Mouse (Mus musculus): ENCODE measurements around the gene A4galt. TPM values are rescaled to one million over a fixed set of nuclear protein-coding genes. Genes with fewer than 3 reads are reported as not detected.

A4galt gene
- total and polyA plus RNA-seq, 2 experiments from 2014 or later = 5.1 to 7.9 TPM

GRCm38 (mm10) chr15:83263405-83263804 lies 11.8 kb upstream of the A4galt start:
- no peak for TF ChIP-seq CTCF (IDR thresholded peaks at IDR 0.05)
- ATAC-seq (ENCODE audit: low FRiP score) = no peak

GRCm38 (mm10) chr15:83257906-83258305 lies 6.3 kb upstream of the A4galt start:
- no peak for ATAC-seq (ENCODE audit: low FRiP score)
- TF ChIP-seq CTCF (IDR thresholded peaks at IDR 0.05) = no peak

More at GRCm38 (mm10) chr15:83263405-83263804, 11.8 kb upstream of the A4galt start:
- Histone ChIP-seq H3K9me3 (ENCODE audit: low read length) (no peaks in the 10 kb centered on the region), H3K9ac (replicated peaks; ENCODE audit: low read length, poor library complexity, severe bottlenecking) (no peak overlapping the region), H3K27me3 (ENCODE audit: insufficient read depth, low read length) (no peaks in the 10 kb centered on the region), H3K4me1 (ENCODE audit: insufficient read depth, low read length) (no peaks in the 10 kb centered on the region), H3K4me2 (ENCODE audit: low read depth, low read length, poor library complexity, severe bottlenecking) (no peak overlapping the region), H3K36me3 (ENCODE audit: insufficient read depth, low read length) (no peaks in the 10 kb centered on the region), H3K27ac (ENCODE audit: low read depth, low read length) (no peak overlapping the region), H3K4me3 (ENCODE audit: low read depth, low read length) (no peak overlapping the region)
- no peak for DNase-seq (ENCODE audit: low spot score)
- 85% methylated on average over 5 of the region's 5 CpGs for WGBS

GRCm38 (mm10) chr15:83256491-83256890 lies 4.9 kb upstream of the A4galt start:
- WGBS = 81% methylated on average over 4 of the region's 4 CpGs
- DNase-seq (ENCODE audit: low spot score) (no peak), ATAC-seq (ENCODE audit: low FRiP score) (no peak)
- Histone ChIP-seq H3K9ac (replicated peaks; ENCODE audit: low read length, poor library complexity, severe bottlenecking) (no peak overlapping the region), H3K36me3 (ENCODE audit: insufficient read depth, low read length) (no peaks in the 10 kb centered on the region), H3K4me2 (ENCODE audit: low read depth, low read length, poor library complexity, severe bottlenecking) (no peak overlapping the region), H3K27ac (ENCODE audit: low read depth, low read length) (no peak overlapping the region), H3K9me3 (ENCODE audit: low read length) (no peaks in the 10 kb centered on the region), H3K27me3 (ENCODE audit: insufficient read depth, low read length) (peaks cover 10% of the 10 kb centered on the region), H3K4me1 (ENCODE audit: insufficient read depth, low read length) (no peaks in the 10 kb centered on the region), H3K4me3 (ENCODE audit: low read depth, low read length) (no peak overlapping the region)
- no peak for TF ChIP-seq CTCF (IDR thresholded peaks at IDR 0.05)

More at GRCm38 (mm10) chr15:83257906-83258305, 6.3 kb upstream of the A4galt start:
- no peaks in the 10 kb centered on the region for H3K27me3 ChIP-seq (ENCODE audit: insufficient read depth, low read length)
- H3K9ac ChIP-seq (replicated peaks; ENCODE audit: low read length, poor library complexity, severe bottlenecking) = no peak overlapping the region
- H3K4me2 ChIP-seq (ENCODE audit: low read depth, low read length, poor library complexity, severe bottlenecking) = no peak overlapping the region
- WGBS = 57% methylated on average over 13 of the region's 13 CpGs
- no peak overlapping the region for H3K4me3 ChIP-seq (ENCODE audit: low read depth, low read length)
- DNase-seq (ENCODE audit: low spot score) = peak; percentile 45
- H3K9me3 ChIP-seq (ENCODE audit: low read length) = no peaks in the 10 kb centered on the region
- no peak overlapping the region for H3K27ac ChIP-seq (ENCODE audit: low read depth, low read length)
- no peaks in the 10 kb centered on the region for H3K36me3 ChIP-seq (ENCODE audit: insufficient read depth, low read length)
- no peaks in the 10 kb centered on the region for H3K4me1 ChIP-seq (ENCODE audit: insufficient read depth, low read length)

GRCm38 (mm10) chr15:83255944-83256343 lies 4.4 kb upstream of the A4galt start:
- H3K36me3 ChIP-seq (ENCODE audit: insufficient read depth, low read length) = no peaks in the 10 kb centered on the region
- H3K27me3 ChIP-seq (ENCODE audit: insufficient read depth, low read length) = peaks cover 13% of the 10 kb centered on the region
- ATAC-seq (ENCODE audit: low FRiP score) (no peak), DNase-seq (ENCODE audit: low spot score) (no peak)
- 88% methylated on average over 7 of the region's 7 CpGs for whole genome bisulfite sequencing
- H3K4me3 ChIP-seq (ENCODE audit: low read depth, low read length) = no peak overlapping the region
- no peaks in the 10 kb centered on the region for H3K9me3 ChIP-seq (ENCODE audit: low read length)
- TF ChIP-seq CTCF (IDR thresholded peaks at IDR 0.05) = no peak
- H3K4me2 ChIP-seq (ENCODE audit: low read depth, low read length, poor library complexity, severe bottlenecking) = no peak overlapping the region
- no peak overlapping the region for H3K27ac ChIP-seq (ENCODE audit: low read depth, low read length)
- no peak overlapping the region for H3K9ac ChIP-seq (replicated peaks; ENCODE audit: low read length, poor library complexity, severe bottlenecking)
- H3K4me1 ChIP-seq (ENCODE audit: insufficient read depth, low read length) = no peaks in the 10 kb centered on the region

GRCm38 (mm10) chr15:83255191-83255782 lies 3.7 kb upstream of the A4galt start:
- 90% methylated on average over 3 of the region's 4 CpGs for WGBS
- no peak for DNase-seq (ENCODE audit: low spot score)
- no peaks in the 10 kb centered on the region for H3K36me3 ChIP-seq (ENCODE audit: insufficient read depth, low read length)
- no peak overlapping the region for H3K4me3 ChIP-seq (ENCODE audit: low read depth, low read length)
- H3K9me3 ChIP-seq (ENCODE audit: low read length) = no peaks in the 10 kb centered on the region
- no peaks in the 10 kb centered on the region for H3K4me1 ChIP-seq (ENCODE audit: insufficient read depth, low read length)
- TF ChIP-seq CTCF (IDR thresholded peaks at IDR 0.05) = peak; percentile 33; the same call in 1 of the 2 replicates
- no peak for ATAC-seq (ENCODE audit: low FRiP score)
- H3K27me3 ChIP-seq (ENCODE audit: insufficient read depth, low read length) = peaks cover 20% of the 10 kb centered on the region
- H3K27ac ChIP-seq (ENCODE audit: low read depth, low read length) = no peak overlapping the region
- H3K9ac ChIP-seq (replicated peaks; ENCODE audit: low read length, poor library complexity, severe bottlenecking) = no peak overlapping the region
- no peak overlapping the region for H3K4me2 ChIP-seq (ENCODE audit: low read depth, low read length, poor library complexity, severe bottlenecking)

GRCm38 (mm10) chr15:83254372-83255070 lies 2.9 kb upstream of the A4galt start:
- Histone ChIP-seq H3K36me3 (ENCODE audit: insufficient read depth, low read length) (no peaks in the 10 kb centered on the region), H3K4me3 (ENCODE audit: low read depth, low read length) (no peak overlapping the region), H3K4me1 (ENCODE audit: insufficient read depth, low read length) (no peaks in the 10 kb centered on the region), H3K9ac (replicated peaks; ENCODE audit: low read length, poor library complexity, severe bottlenecking) (no peak overlapping the region), H3K4me2 (ENCODE audit: low read depth, low read length, poor library complexity, severe bottlenecking) (no peak overlapping the region), H3K27me3 (ENCODE audit: insufficient read depth, low read length) (peaks cover 25% of the 10 kb centered on the region), H3K9me3 (ENCODE audit: low read length) (no peaks in the 10 kb centered on the region), H3K27ac (ENCODE audit: low read depth, low read length) (no peak overlapping the region)
- 78% methylated on average over 10 of the region's 10 CpGs for WGBS
- DNase-seq (ENCODE audit: low spot score) (no peak), ATAC-seq (ENCODE audit: low FRiP score) (no peak)
- TF ChIP-seq CTCF (IDR thresholded peaks at IDR 0.05) = no peak

All from midbrain, postnatal 0 days (tissue).